Mouse (Mus musculus) olfactory bulb, adult 2 months (tissue): ENCODE data around the gene Ankrd12. TPM values are rescaled to one million over a fixed set of nuclear protein-coding genes. Genes with fewer than 3 reads are reported as not detected.
"Not testable (repeated sequence)": the region's sequence is repeated elsewhere in the genome, so short reads cannot be mapped to it uniquely, and the experiment has no call there.

Experiments
- H3K27ac ChIP-seq: fragments of 200-500 bp; 2 replicates; pipeline ENCODE4 v1.5.1; 2012; ENCODE audit warnings: low read depth, low read length; ENCODE audit not compliant: insufficient read depth
- H3K4me1 ChIP-seq: fragments of 200-500 bp; 2 replicates; pipeline ENCODE4 v1.6.1; 2012; ENCODE audit warnings: low read length; ENCODE audit not compliant: control insufficient read depth, insufficient read depth
- H3K4me3 ChIP-seq: fragments of 200-500 bp; 2 replicates; pipeline ENCODE4 v1.5.1; 2012; ENCODE audit warnings: mild to moderate bottlenecking, low read depth, low read length, moderate library complexity; ENCODE audit not compliant: insufficient read depth
- CTCF ChIP-seq: fragments of 200-500 bp; IDR thresholded peaks from 2 replicates; pipeline ENCODE4 v1.5.1; 2012; ENCODE audit warnings: low read depth, mild to moderate bottlenecking, low read length, moderate library complexity; ENCODE audit not compliant: insufficient read depth
- POLR2A ChIP-seq: fragments of 200-500 bp; IDR thresholded peaks from 2 replicates; pipeline ENCODE4 v1.6.1; 2012; ENCODE audit warnings: mild to moderate bottlenecking, low read depth, low read length, moderate library complexity; ENCODE audit not compliant: insufficient read depth
- WGBS: fragments of 180-500 bp; shearing (Covaris S2); methylation state at CpG from one replicate; pipeline ENCODE4 v1.1.7; 2018; 5-methylcytosine and 5-hydroxymethylcytosine counted together
- polyA plus RNA-seq: library from polyadenylated mRNA; stranded (reverse); fragments of >200 nt; gene quantifications from 2 replicates; pipeline ENCODE4 v1.2.4, GENCODE M21; 2012; ENCODE audit warnings: low replicate concordance; ENCODE audit not compliant: missing spikeins, insufficient read depth, insufficient read length

Gene Ankrd12
- polyA plus RNA-seq, 1 experiment: not detected

DNA sequence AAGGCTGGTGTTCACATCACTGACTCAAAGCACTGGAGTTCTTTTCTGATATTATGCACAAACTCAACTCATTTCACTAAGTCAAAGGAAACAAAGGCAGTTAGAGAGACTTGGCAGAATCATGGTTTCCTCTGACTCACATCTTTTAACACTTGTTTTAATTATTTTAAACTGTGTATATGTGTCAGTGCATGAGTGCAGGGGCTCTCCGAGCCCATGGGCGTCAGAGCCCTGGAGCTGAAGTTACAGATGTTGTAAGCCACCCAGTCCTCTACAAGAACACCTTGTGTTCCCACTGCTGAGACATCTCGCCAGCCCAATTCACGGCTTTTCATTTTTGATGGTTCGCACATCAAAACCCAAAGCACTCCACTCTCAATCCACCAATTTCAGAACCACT lies 43.6 kb downstream of the Ankrd12 start:
- Histone ChIP-seq H3K4me3 (no peak overlapping the region), H3K27ac (no peak overlapping the region), H3K4me1 (peaks cover 3% of the 10 kb centered on the region; the same call in 1 of the 2 replicates)
- WGBS: 77% methylated on average over 5 of the region's 5 CpGs
- TF ChIP-seq POLR2A (no peak), CTCF (no peak)

GRCm38 (mm10) chr17:66031991-66032390 lies 44.9 kb downstream of the Ankrd12 start:
- WGBS: 78% methylated on average over 5 of the region's 5 CpGs
- Histone ChIP-seq H3K4me3 (no peak overlapping the region), H3K27ac (no peak overlapping the region), H3K4me1 (peaks cover 3% of the 10 kb centered on the region; the same call in 1 of the 2 replicates)
- TF ChIP-seq CTCF: no peak

- no peaks in the 10 kb centered on the region for H3K4me1 ChIP-seq
- H3K27ac ChIP-seq: no peak overlapping the region
- H3K4me3 ChIP-seq: no peak overlapping the region
- 95% methylated on average over 7 of the region's 7 CpGs for WGBS
- TF ChIP-seq CTCF (no peak), POLR2A (no peak)
Observed at GRCm38 (mm10) chr17:66024211-66024610, 52.7 kb downstream of the Ankrd12 start.

DNA sequence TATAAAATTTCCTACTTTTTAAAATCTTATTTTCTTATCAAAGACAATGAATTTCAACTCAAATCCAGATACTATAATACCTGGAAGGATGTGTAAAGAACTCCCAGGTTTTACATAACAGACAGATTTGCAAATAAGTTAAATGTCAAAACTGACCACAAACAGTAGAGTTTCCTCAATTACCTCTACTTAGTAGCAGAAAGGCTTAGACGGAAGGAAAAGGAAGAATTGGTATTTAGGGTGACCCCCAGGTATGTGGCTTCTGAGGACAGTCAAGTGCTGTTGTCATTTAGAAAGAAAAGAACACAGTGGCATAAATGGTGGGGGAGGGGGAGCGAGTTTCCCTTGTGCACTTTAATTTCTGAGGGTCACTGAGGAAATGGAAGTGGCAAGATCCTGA lies 65.1 kb downstream of the Ankrd12 start:
- Histone ChIP-seq H3K27ac (no peak overlapping the region), H3K4me3 (no peak overlapping the region), H3K4me1 (no peaks in the 10 kb centered on the region)
- TF ChIP-seq CTCF (no peak), POLR2A (no peak)
- 87% methylated on average over 2 of the region's 2 CpGs for WGBS

DNA sequence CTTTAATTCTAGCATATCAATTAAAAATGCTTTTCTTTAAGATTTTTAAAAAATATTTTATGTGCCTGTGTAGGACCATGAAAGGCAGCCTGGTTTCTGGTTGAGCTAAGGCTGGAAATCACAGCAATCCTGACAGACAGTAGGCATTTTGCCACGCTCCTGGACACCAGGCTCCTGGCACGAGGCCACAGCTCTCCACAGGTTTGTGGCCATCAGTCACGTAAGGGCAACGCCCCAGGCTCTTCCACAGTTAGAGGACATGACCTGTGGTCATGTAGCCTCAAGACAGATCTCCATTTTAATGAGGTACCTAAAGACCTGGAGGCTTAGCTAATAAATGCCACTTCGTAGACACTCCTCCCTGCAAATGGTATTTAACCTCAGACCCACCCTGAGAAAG lies 69.0 kb downstream of the Ankrd12 start:
- Histone ChIP-seq H3K27ac (no peak overlapping the region), H3K4me3 (no peak overlapping the region), H3K4me1 (no peaks in the 10 kb centered on the region)
- TF ChIP-seq CTCF (no peak), POLR2A (no peak)
- 82% methylated on average over 5 of the region's 5 CpGs for WGBS

DNA sequence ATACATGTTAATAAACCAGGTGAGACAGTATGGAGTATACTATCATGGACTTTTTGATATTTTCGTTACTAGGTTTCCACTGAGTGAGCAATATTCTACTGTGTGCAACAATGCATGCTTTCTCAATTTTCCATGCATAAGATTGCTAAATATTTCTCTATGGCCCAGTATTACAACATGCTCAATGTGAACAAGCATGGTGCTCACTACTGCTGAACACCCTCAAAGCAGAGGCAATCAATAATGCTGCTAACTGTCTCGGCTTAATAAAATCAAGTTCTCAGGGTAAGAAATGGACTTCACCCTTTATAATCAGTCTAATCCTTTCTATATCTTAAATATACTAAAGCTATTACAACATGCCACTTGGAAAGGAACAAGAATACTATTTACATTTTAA lies 69.4 kb downstream of the Ankrd12 start:
- TF ChIP-seq CTCF (no peak), POLR2A (no peak)
- Histone ChIP-seq H3K27ac (no peak overlapping the region), H3K4me3 (no peak overlapping the region), H3K4me1 (no peaks in the 10 kb centered on the region)
- WGBS: 86% methylated on average over 2 of the region's 2 CpGs

DNA sequence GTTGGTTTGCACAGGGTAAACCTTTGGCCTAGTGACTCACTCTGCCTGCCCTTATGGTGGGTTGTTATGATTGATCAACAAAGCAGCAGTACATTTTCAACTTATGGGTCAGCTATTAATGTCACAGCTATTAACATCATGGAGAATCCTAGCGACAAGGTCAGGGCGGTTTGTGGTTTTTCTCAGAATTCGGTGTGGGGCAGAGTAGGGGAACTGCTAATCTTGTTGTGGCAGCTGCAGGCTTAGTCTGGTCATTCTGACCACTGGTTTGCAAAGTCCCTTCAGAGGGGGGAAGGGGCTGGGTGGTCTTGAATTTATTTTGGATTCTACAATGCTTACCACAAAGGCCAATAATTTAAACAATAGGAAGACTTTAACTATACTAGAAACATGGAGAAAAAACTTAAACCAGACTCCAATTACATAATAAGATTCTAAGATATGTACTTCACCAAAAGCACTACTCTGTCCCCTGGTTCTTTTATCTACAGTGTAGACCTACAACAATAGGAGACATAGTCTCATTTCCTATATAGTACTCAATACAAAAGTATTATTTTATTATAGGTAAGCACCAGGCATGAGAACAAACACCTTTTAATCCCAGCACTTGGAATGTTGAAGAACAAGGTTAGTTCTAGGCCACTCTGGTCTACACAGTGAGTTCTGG lies 88.6 kb downstream of the Ankrd12 start:
- no peak for TF ChIP-seq CTCF
- TF ChIP-seq POLR2A: no peak
- Histone ChIP-seq H3K4me3 (no peak overlapping the region), H3K27ac (no peak overlapping the region), H3K4me1 (no peaks in the 10 kb centered on the region)
- WGBS: 91% methylated on average over 3 of the region's 3 CpGs

GRCm38 (mm10) chr17:65976720-65977119 lies 100.2 kb downstream of the Ankrd12 start:
- H3K27ac ChIP-seq, H3K4me3 ChIP-seq, H3K4me1 ChIP-seq: not testable (repeated sequence)

DNA sequence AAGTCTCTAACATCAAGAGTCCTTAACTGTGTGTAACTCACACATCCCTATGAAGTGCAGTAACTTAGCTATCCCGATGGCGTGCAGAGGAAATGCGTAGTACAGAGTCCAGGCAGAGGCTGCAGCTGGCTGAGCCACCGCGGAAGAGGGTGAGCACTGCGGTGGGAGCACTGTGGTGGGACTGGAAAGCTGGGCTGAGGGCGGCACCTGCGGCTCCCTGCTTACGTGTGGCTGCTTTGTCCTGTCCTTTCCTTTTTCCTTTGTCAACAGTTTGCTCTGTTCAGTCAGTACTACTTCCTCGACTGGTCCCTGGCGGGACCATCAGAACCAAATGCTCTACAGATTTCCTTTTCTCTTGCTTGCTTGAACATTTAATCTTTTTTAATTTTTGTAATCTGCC lies 109.1 kb downstream of the Ankrd12 start:
- Histone ChIP-seq H3K4me1 (no peaks in the 10 kb centered on the region), H3K27ac (no peak overlapping the region), H3K4me3 (no peak overlapping the region)
- WGBS: 76% methylated on average over 11 of the region's 11 CpGs
- TF ChIP-seq CTCF: no peak
- TF ChIP-seq POLR2A: no peak

DNA sequence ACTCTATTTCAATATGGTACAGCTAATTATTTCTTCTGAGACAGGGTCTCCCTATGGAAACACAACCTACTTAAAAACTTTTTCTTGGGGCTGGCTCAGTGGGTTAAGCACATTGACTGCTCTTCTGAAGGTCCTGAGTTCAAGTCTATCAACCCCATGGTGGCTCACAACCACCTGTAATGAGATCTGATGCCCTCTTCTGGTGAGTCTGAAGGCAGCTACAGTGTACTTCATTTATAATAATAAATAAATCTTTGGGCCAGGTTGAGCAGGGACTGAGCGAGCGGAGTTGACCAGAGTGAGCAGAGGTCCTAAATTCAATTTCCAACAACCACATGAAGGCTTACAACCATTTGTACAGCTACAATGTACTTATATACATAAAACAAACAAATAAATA lies 114.6 kb downstream of the Ankrd12 start:
- Histone ChIP-seq H3K4me1 (peaks cover 2% of the 10 kb centered on the region; the same call in 1 of the 2 replicates), H3K27ac (no peak overlapping the region), H3K4me3 (no peak overlapping the region)
- no peak for TF ChIP-seq CTCF
- TF ChIP-seq POLR2A: no peak
- 98% methylated on average over 2 of the region's 2 CpGs for WGBS
